Mouse (Mus musculus) CD4-positive helper T cell, adult 2 months (primary cell): ENCODE results near the gene Atp8b5.

Source experiments
- DNase-seq: peaks from one replicate; pipeline ENCODE4 v3.0.0-alpha.2; 2012; ENCODE audit warnings: low read depth, missing footprints, low spot score

Gene Atp8b5

DNA sequence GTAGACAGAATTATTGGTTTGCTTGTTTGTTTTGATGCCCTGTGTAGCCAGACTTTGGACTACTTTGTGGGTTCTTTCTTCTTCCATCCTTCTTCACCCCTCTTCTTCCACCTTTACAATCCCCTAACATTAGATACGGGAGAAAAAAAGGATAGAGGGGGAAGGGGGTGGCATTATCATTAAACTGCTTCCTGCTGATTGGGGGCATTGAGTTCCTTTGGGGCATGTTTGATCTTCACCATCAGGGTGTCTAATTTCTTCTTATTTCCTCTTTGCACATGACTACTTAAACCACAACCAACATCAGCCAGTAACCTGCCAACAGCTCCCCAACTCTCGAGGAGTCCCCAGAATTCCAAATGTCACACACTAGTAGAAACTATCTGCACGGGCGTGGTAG lies 54.6 kb downstream of the Atp8b5 start:
- DNase-seq: no peak

- no peak for DNase-seq
These were observed 55.4 kb downstream of the Atp8b5 start for GRCm38 (mm10) chr4:43322336-43322735.

GRCm38 (mm10) chr4:43327118-43327517 lies 60.2 kb downstream of the Atp8b5 start:
- no peak for DNase-seq

- DNase-seq: no peak
These were observed 67.8 kb downstream of the Atp8b5 start for GRCm38 (mm10) chr4:43334771-43335170.

DNA sequence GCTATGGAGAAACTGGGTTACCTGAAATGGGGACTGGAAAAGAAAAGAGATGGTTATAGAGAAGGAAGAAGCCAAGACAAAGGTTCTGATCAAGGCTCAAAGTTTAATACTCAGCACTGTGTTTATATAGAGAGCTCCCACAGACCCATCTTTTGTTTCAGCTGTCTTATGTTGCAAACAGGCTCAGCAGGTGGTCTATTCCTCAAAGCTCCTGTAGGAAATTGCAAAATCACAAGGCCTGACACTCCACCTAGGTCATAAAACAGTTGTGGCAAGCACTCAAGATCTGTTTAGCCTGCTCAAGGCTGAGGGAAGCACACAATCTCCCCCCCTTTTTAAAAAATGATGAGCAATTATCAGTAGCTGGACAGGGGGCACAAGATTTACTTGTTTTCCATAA lies 69.2 kb downstream of the Atp8b5 start:
- DNase-seq: no peak

- no peak for DNase-seq
These were observed 73.3 kb downstream of the Atp8b5 start for GRCm38 (mm10) chr4:43340096-43340804.

DNA sequence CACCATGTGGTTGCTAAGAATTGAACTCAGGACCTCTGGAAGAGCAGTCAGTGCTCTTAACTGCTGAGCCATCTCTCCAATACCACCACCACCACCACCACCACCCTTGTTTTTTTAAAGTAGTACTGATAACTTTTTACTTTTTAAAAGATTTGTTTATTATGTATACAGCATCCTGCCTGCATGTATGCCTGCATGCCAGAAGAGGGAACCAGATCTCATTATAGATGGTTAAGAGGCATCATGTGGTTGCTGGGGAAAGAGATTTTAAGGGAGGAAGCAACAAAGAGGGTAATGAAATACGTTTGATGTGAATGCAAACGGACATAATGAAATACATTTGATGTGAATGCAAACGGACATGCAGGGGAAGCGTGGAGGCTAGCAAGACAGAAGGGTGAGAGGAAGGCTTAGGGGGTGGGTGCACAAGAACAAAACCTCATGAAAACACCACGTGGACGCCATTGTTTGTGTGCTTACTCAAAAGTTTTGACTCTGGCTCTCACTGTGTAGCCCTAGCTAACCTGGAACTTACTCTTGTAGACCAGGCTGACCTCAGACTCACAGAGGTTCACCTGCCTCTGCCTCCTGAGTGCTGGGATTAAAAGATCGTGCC lies 74.4 kb downstream of the Atp8b5 start:
- DNase-seq: no peak

- no peak for DNase-seq
These were observed 75.5 kb downstream of the Atp8b5 start for GRCm38 (mm10) chr4:43342443-43342842.

DNA sequence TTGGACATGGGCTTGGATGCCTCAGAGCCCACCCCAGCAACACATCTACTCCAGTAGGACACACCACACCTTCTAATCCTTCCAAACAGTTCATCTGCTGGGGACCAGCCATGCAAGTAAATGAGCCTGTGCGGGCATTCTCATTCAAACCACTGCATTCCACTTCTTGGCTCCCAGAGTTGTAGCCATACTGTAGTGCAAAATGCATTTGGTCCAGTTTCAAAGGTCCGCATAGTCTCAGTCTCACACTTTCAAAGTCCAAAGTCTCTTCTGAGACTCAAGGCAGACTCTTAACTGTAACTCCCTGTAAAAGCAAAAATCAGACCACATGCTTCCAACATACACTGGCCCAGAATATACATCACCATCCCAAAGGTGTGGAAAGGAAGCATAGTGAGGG lies 78.0 kb downstream of the Atp8b5 start:
- no peak for DNase-seq

DNA sequence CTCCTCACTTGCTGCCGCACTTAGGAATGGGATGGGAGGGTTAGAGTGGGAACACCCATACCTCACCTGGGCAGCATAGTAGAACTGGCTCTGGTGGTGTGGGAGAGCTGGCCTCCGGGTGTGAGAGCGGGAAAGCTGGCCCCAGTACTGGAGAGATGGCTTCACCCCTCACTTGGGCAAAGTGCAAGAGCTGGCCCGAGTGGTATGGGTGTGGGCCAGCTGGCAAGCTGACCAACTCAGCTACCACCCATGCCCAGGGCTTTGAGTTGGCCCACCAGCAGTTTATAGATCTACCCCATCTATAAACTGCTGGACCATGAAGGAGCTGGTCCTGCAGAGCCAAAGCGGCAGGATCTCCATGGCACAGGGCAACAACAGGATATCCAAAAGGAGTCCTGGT lies 82.2 kb downstream of the Atp8b5 start:
- no peak for DNase-seq

DNA sequence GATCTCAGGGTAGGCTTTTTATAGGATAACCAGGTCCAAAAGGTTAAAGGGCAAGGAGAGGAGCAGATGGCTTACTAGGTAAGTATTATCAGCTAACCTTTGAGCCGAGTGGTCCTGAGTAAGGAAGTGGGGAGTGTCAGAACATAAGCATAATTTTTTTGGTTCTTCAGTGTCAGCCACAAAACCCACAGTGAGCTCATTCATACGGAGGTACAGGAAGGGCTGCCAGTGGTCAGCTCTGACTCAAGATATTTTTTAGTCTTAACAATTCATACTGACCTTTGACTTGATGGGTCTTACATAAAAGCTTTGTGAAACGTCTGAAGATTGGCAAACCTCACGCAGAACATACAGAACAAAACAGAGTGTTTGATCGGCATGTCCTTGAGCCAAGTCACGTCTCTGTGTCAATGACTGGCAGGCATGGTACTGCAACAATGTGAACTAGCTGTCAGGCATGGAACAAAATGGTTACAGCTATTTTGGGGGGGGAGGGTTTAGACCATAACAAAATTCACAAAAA lies 83.1 kb downstream of the Atp8b5 start:
- DNase-seq: no peak

GRCm38 (mm10) chr4:43353662-43354061 lies 86.7 kb downstream of the Atp8b5 start:
- no peak for DNase-seq

DNA sequence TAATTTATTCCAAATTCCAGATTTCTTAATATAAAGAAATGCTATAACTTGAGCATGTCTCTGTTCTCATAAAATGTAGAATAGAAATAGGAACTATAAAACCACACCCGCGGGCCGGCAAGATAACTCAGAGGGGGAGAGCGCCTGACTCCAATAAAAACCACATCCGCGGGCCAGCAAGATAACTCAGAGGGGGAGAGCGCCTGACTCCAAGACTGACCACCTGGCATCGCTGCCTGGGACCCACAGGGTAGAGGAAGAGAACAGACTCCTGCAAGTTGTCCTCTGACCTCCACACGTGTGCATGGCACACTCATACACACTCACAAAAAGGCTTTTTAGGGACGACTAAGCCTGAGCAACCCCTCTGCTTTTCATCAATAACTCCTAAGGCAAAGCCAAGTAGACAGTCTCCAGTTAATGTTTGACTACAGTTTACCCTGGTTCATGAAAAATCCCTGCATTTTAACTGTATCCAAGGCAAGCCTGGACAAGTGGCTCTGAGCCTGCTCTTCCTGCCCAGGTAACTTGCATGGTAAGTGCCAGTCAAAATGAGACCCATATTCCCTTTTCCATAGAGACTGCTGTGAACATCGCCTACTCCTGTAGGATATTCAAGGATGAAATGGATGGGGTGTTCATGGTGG lies 98.1 kb downstream of the Atp8b5 start:
- DNase-seq: no peak

- no peak for DNase-seq
These were observed 100.3 kb downstream of the Atp8b5 start for GRCm38 (mm10) chr4:43367295-43367694.

DNA sequence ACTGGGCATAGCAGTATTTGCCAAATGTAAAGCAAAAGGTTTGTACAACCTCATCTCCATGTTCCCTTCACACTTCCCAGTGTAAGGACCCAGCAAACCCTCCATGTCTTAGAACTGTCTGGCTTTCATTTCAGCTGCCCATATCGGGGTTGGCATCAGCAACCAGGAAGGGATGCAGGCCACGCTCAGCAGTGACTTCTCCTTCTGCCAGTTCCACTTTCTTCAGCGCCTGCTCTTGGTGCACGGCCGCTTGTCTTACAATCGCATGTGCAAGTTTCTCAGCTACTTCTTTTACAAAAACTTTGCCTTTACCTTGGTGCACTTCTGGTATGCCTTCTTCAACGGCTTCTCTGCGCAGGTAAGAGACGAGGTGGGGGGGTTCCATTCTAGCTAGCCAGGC lies 100.8 kb downstream of the Atp8b5 start:
- no peak for DNase-seq

- no peak for DNase-seq
These were observed 104.4 kb downstream of the Atp8b5 start for GRCm38 (mm10) chr4:43371406-43371805.

DNA sequence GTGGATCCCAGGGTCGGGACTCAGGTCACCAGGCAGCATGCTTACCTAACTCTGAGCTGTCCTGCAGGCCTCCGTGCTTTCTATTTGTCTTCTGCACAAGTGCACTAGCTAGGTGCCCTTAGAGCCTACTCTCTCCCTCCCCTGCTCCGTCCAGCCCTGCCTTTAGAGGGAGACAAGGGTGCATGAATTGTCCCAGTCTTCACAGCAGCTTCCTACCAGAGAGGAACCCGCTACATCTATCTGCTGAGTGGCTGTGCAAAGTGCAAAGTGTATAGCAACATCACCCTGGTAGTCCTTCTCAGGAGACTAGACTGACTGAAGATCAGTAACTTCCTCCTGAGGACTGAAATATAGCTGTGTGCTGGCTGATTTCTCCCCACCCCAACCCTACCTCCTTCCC lies 105.2 kb downstream of the Atp8b5 start:
- no peak for DNase-seq

- DNase-seq: no peak
These were observed 107.3 kb downstream of the Atp8b5 start for GRCm38 (mm10) chr4:43374266-43374665.

DNA sequence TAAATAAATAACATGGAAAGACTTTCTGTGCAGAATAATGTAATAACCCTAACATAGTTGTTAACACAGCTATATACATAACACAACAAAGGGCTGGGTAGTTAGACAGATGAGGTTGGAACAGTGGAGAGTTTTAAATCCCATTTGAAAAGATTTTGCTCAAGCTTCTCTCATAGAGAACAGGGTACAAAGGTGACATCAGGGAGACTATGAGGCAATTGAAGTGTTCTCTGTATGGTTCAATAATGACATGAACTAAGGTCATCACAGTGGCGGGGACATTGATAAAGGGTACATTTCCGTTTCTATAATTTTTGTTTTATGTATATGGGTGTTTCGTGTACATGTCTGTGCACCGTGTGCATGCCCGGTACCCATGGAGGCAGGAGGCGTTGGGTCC lies 112.6 kb downstream of the Atp8b5 start:
- DNase-seq: no peak

GRCm38 (mm10) chr4:43380951-43381350 lies 114.0 kb downstream of the Atp8b5 start:
- DNase-seq: no peak

DNA sequence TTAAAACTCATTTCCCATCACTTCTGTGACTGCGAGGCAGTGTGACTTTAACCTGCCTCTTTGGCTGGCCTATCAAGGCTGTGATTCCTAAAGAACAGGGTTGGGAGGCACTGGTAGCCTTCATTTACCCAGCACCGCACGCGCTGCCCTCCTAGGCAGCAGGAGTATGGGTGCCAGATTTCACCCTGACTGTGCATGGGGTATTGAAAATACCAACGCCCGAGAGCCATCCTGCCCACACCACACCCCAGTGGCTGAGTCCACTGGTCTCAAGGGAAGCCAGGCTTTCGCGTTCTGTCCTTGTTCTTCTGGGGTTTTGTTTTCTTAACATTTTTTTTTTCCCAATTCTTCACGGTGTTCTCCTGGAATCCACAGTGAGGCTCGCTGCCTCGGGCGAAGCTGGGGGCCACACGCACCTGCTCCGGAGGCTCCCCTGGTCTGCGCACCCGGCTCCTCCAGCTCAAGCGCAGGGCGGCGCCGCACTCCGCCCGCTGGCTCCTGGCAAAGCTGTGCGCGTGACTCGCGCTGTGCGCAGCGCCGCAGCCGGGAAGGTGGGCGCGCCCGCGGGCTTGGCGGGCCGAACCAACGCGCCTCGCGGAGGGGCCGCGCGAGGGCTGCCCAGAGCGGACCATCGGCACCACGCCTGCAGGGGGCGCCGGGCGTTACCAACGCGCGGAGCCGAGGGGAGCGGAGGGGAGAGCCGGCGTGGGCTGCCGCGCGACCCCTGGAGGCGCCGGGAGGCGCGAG lies 114.6 kb downstream of the Atp8b5 start, which contains the start of gene Rusc2:
Rusc2 (plus strand) TSS at position 572 of the 747 bp plus-strand sequence.
- DNase-seq: peak; percentile 10
